Mouse (Mus musculus) heart, adult 11 months (tissue): Measurements from ENCODE around the gene Srpk3.
A peak's percentile ranks its signal among the peaks of the same experiment; 100 is the strongest.

Experiments used
- DNase-seq: peaks from one replicate; pipeline ENCODE4 v3.0.0; 2022

Gene Srpk3

DNA sequence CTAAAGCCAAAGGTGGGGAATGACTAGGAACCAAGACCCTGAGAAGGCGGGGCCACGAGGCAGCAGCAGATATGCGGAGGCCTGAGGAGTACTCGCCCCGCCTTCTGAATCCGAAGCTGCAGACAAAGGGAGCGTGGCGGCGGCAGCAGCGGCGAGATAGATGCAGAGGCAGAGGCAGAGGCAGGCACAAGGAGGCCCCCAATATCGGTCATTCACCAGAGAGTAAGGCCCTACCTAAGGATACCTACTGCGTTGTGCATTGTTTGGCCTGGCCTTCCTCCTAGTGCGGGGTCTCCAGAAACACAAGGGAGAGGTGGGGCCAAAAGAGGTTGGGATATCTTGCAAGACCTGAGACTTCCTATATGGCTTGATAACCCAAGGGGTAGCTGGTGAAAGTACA lies 40.9 kb downstream of the Srpk3 start:
- no peak for DNase-seq

DNA sequence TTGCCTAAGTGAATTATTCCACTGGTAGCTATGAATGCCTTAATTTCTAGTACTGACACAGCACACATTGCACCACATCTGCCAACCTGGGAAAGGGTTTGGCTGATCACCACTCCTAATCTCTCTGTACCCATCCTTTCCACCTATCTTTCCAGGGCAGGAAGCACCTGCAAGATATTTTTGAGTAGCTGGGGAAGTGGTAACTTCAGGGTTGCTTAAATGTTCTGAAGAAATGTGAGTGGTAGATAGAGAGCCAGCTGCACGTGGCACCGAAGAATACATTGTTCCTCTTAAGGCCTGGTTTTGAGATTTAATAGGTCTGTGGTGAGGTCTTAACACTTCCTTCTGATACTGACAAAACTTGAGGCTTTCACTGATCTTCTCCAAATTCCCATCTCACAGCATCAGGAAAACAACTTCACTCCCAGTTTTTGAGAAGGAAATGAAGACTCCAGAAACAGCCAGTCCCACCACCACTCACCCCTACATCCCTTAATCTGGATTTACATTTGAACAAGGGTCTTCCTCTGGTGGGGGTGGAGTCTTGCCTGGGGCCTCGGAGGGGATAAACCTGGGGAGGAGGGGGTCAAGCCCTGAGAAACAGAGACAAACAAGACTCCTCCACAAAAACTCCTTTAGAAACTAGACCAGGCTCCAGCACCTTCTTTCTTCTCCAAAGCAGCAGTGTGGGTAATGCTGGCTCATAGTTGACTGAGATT lies 42.5 kb downstream of the Srpk3 start:
- no peak for DNase-seq

DNA sequence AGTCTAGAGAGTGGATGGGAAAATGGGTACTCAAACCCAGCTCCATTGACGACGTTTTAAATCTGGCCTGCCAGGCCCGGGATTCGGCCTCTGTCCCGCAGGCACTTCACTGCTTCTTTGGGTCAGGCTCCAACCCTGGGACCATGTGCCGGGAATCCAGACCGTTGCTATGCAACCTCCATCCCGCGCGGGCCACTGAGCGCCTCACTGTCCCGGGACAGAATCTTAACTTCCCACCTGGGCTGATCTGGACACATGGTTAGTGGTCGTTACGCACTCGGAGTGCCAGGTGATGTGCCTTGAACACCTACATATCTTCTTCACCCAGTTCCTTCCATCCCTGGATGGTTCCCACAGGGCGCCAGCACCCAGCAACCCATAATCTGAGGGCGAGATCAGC lies 49.5 kb downstream of the Srpk3 start:
- DNase-seq: peak; percentile 85

DNA sequence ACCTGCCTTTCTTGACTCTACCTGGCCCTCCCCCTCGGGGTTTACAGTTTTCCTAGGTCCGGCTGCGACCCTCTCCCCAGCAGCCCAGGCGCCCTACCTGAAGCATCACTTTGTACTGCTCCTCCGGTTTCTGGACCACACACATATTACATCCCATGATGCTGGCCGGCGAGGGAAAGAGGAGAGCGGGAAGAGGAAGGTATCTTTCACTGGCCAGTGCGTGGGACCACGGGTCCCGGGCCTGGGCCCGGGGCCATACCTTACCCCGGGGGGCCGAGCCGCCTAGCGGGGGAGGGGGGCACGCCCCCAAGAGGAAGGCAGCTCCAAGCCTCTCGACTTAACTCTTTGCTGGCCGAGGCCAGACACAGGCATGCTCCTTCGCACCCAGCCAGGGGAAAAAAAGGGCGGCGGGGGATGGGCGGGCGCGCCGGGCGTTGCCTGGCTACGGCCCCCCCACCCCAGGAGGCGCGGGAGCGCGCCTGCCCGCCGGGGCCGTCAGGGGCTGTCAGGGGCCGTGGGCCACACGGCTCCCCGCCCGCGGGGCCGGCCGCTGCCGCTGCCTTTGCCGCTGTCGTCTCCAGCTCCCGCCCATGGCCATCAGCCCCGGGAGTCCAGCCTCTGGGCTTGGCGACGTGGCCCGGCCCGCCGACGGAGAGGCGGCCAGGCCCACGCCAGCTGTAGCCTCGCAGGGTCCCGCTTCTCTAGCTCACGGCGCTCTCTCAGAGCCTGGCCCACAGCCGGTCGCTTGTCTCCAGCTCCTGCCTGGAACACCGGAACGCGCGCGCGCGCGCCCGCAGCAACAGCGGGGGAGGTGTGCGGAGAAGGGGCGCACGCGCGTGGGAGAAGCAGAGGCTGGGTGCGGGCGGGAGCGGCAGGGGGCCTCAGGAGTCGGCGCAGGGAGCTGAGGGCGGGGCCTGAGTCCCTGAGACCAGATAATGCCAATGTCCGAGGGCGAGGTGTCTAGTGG lies 50.3 kb downstream of the Srpk3 start, which contains the start of gene Pdzd4:
Gene Pdzd4 (minus strand): TSS at position 785 of the 967 bp plus-strand sequence.
- peak; percentile 97 for DNase-seq
